Mouse (Mus musculus): ENCODE measurements at regions not wholly inside any gene's neighbourhood (a gene's known extent, or its start where the extent isn't known, plus 50 kb on each side); places are given as distances from the start of the nearest gene placed in this dataset.

- no peak overlapping the region for H3K27ac ChIP-seq (ENCODE audit: low read depth, low read length)
- H3K27me3 ChIP-seq (replicated peaks; ENCODE audit: control insufficient read depth, insufficient read depth, low read length), result no peaks in the 10 kb centered on the region
- H3K4me2 ChIP-seq (replicated peaks; ENCODE audit: low read depth), result no peak overlapping the region
- no peak overlapping the region for H3K4me3 ChIP-seq (ENCODE audit: low read depth, low read length)
- no peaks in the 10 kb centered on the region for H3K4me1 ChIP-seq (replicated peaks; ENCODE audit: control insufficient read depth, insufficient read depth, low read length)
- 76% methylated on average over 1 of the region's 1 CpGs for WGBS
- no peak for TF ChIP-seq CTCF (IDR thresholded peaks at IDR 0.05; ENCODE audit: low read depth)
- ATAC-seq, result no peak
- H3K9me3 ChIP-seq (ENCODE audit: control insufficient read depth), result no peaks in the 10 kb centered on the region
- H3K9ac ChIP-seq (ENCODE audit: low read depth, low read length), result no peak overlapping the region
- H3K36me3 ChIP-seq (ENCODE audit: control insufficient read depth, insufficient read depth), result no peaks in the 10 kb centered on the region
These were observed 495.4 kb upstream of the Mon1b start for GRCm38 (mm10) chr8:113140021-113140420.

GRCm38 (mm10) chr8:113141131-113141530, 494.3 kb upstream of the Mon1b start:
- Histone ChIP-seq H3K4me3 (ENCODE audit: low read depth, low read length) (no peak overlapping the region), H3K9ac (ENCODE audit: low read depth, low read length) (no peak overlapping the region), H3K4me1 (replicated peaks; ENCODE audit: control insufficient read depth, insufficient read depth, low read length) (no peaks in the 10 kb centered on the region), H3K9me3 (ENCODE audit: control insufficient read depth) (no peaks in the 10 kb centered on the region), H3K27ac (ENCODE audit: low read depth, low read length) (no peak overlapping the region), H3K4me2 (replicated peaks; ENCODE audit: low read depth) (no peak overlapping the region), H3K36me3 (ENCODE audit: control insufficient read depth, insufficient read depth) (no peaks in the 10 kb centered on the region), H3K27me3 (replicated peaks; ENCODE audit: control insufficient read depth, insufficient read depth, low read length) (no peaks in the 10 kb centered on the region)
- no peak for TF ChIP-seq CTCF (IDR thresholded peaks at IDR 0.05; ENCODE audit: low read depth)
- 85% methylated on average over 1 of the region's 1 CpGs for WGBS
- no peak for ATAC-seq

- ATAC-seq, result no peak
- WGBS, result 83% methylated on average over 1 of the region's 1 CpGs
- H3K27ac ChIP-seq (ENCODE audit: low read depth, low read length), result no peak overlapping the region
These were observed 458.8 kb upstream of the Mon1b start for GRCm38 (mm10) chr8:113176591-113176990.

GRCm38 (mm10) chr8:113183186-113183585, 452.2 kb upstream of the Mon1b start:
- no peak for ATAC-seq
- H3K4me2 ChIP-seq (replicated peaks; ENCODE audit: low read depth), result no peak overlapping the region

More at GRCm38 (mm10) chr8:113176591-113176990, 458.8 kb upstream of the Mon1b start:
- TF ChIP-seq CTCF (IDR thresholded peaks at IDR 0.05; ENCODE audit: low read depth), result no peak
- no peaks in the 10 kb centered on the region for H3K36me3 ChIP-seq (ENCODE audit: control insufficient read depth, insufficient read depth)
- H3K9me3 ChIP-seq (ENCODE audit: control insufficient read depth), result no peaks in the 10 kb centered on the region
- no peak overlapping the region for H3K4me3 ChIP-seq (ENCODE audit: low read depth, low read length)
- no peak overlapping the region for H3K4me2 ChIP-seq (replicated peaks; ENCODE audit: low read depth)
- no peak overlapping the region for H3K9ac ChIP-seq (ENCODE audit: low read depth, low read length)
- no peaks in the 10 kb centered on the region for H3K4me1 ChIP-seq (replicated peaks; ENCODE audit: control insufficient read depth, insufficient read depth, low read length)
- H3K27me3 ChIP-seq (replicated peaks; ENCODE audit: control insufficient read depth, insufficient read depth, low read length), result no peaks in the 10 kb centered on the region

GRCm38 (mm10) chr8:113190537-113190936, 444.9 kb upstream of the Mon1b start:
- H3K36me3 ChIP-seq (ENCODE audit: control insufficient read depth, insufficient read depth), result no peaks in the 10 kb centered on the region
- TF ChIP-seq CTCF (IDR thresholded peaks at IDR 0.05; ENCODE audit: low read depth), result no peak
- H3K27ac ChIP-seq (ENCODE audit: low read depth, low read length), result no peak overlapping the region
- no peak for ATAC-seq
- H3K9ac ChIP-seq (ENCODE audit: low read depth, low read length), result no peak overlapping the region
- H3K4me2 ChIP-seq (replicated peaks; ENCODE audit: low read depth), result no peak overlapping the region
- H3K27me3 ChIP-seq (replicated peaks; ENCODE audit: control insufficient read depth, insufficient read depth, low read length), result no peaks in the 10 kb centered on the region
- no peaks in the 10 kb centered on the region for H3K4me1 ChIP-seq (replicated peaks; ENCODE audit: control insufficient read depth, insufficient read depth, low read length)
- WGBS, result 77% methylated on average over 1 of the region's 1 CpGs
- H3K9me3 ChIP-seq (ENCODE audit: control insufficient read depth), result no peaks in the 10 kb centered on the region
- no peak overlapping the region for H3K4me3 ChIP-seq (ENCODE audit: low read depth, low read length)

More at GRCm38 (mm10) chr8:113183186-113183585, 452.2 kb upstream of the Mon1b start:
- 11% methylated on average over 2 of the region's 2 CpGs for WGBS
- Histone ChIP-seq H3K27ac (ENCODE audit: low read depth, low read length) (no peak overlapping the region), H3K36me3 (ENCODE audit: control insufficient read depth, insufficient read depth) (no peaks in the 10 kb centered on the region), H3K9me3 (ENCODE audit: control insufficient read depth) (no peaks in the 10 kb centered on the region), H3K4me1 (replicated peaks; ENCODE audit: control insufficient read depth, insufficient read depth, low read length) (no peaks in the 10 kb centered on the region), H3K27me3 (replicated peaks; ENCODE audit: control insufficient read depth, insufficient read depth, low read length) (no peaks in the 10 kb centered on the region), H3K9ac (ENCODE audit: low read depth, low read length) (no peak overlapping the region), H3K4me3 (ENCODE audit: low read depth, low read length) (no peak overlapping the region)
- TF ChIP-seq CTCF (IDR thresholded peaks at IDR 0.05; ENCODE audit: low read depth), result no peak

- Histone ChIP-seq H3K9ac (ENCODE audit: low read depth, low read length) (no peak overlapping the region), H3K4me2 (replicated peaks; ENCODE audit: low read depth) (no peak overlapping the region), H3K4me1 (replicated peaks; ENCODE audit: control insufficient read depth, insufficient read depth, low read length) (no peaks in the 10 kb centered on the region), H3K9me3 (ENCODE audit: control insufficient read depth) (no peaks in the 10 kb centered on the region), H3K36me3 (ENCODE audit: control insufficient read depth, insufficient read depth) (no peaks in the 10 kb centered on the region), H3K27ac (ENCODE audit: low read depth, low read length) (no peak overlapping the region), H3K27me3 (replicated peaks; ENCODE audit: control insufficient read depth, insufficient read depth, low read length) (no peaks in the 10 kb centered on the region), H3K4me3 (ENCODE audit: low read depth, low read length) (no peak overlapping the region)
- ATAC-seq, result no peak
- no peak for TF ChIP-seq CTCF (IDR thresholded peaks at IDR 0.05; ENCODE audit: low read depth)
- WGBS, result 81% methylated on average over 3 of the region's 3 CpGs
These were observed 443.9 kb upstream of the Mon1b start for GRCm38 (mm10) chr8:113191537-113191936.

Measured in intestine, postnatal 0 days (tissue).